Mouse (Mus musculus) embryo, embryonic 10 days (tissue): Measurements from ENCODE around the gene Acot11.
A peak's percentile ranks its signal among the peaks of the same experiment; 100 is the strongest.
"Not testable (repeated sequence)": the region's sequence is repeated elsewhere in the genome, so short reads cannot be mapped to it uniquely, and the experiment has no call there.

Experiments used
- DNase-seq: peaks from one replicate; pipeline ENCODE4 v3.0.0-alpha.2; 2015; ENCODE audit warnings: low spot score

The Acot11 gene

GRCm38 (mm10) chr4:106776998-106777397 lies 27.8 kb downstream of the Acot11 start:
- DNase-seq, result peak; percentile 85

- not testable (repeated sequence) for DNase-seq
These were observed 29.0 kb downstream of the Acot11 start for GRCm38 (mm10) chr4:106775767-106776166.

GRCm38 (mm10) chr4:106772558-106772957 lies 32.2 kb downstream of the Acot11 start:
- no peak for DNase-seq

- DNase-seq, result no peak
These were observed 35.5 kb downstream of the Acot11 start for GRCm38 (mm10) chr4:106769306-106769705.

GRCm38 (mm10) chr4:106764166-106764565 lies 40.6 kb downstream of the Acot11 start:
- no peak for DNase-seq

GRCm38 (mm10) chr4:106751726-106752125 lies 53.1 kb downstream of the Acot11 start:
- no peak for DNase-seq

- peak; percentile 85 for DNase-seq
These were observed 55.1 kb downstream of the Acot11 start for GRCm38 (mm10) chr4:106749699-106750098.

- peak; percentile 20 for DNase-seq
These were observed 57.7 kb downstream of the Acot11 start for GRCm38 (mm10) chr4:106747001-106747580.

- no peak for DNase-seq
These were observed 58.9 kb downstream of the Acot11 start for GRCm38 (mm10) chr4:106745862-106746261.

GRCm38 (mm10) chr4:106737904-106738303 lies 66.9 kb downstream of the Acot11 start:
- no peak for DNase-seq

- not testable (repeated sequence) for DNase-seq
These were observed 67.9 kb downstream of the Acot11 start for GRCm38 (mm10) chr4:106736884-106737283.

GRCm38 (mm10) chr4:106733636-106734035 lies 71.2 kb downstream of the Acot11 start, which contains the start of gene Fam151a:
TSS of gene Fam151a (plus strand) at chr4:106733889.
- DNase-seq, result no peak

GRCm38 (mm10) chr4:106730814-106731213 lies 74.0 kb downstream of the Acot11 start, which contains the start of gene Mroh7:
TSS of gene Mroh7 (minus strand) at chr4:106730925.
- no peak for DNase-seq

GRCm38 (mm10) chr4:106720631-106721030 lies 84.2 kb downstream of the Acot11 start:
- DNase-seq, result no peak

- DNase-seq, result no peak
These were observed 91.2 kb downstream of the Acot11 start for GRCm38 (mm10) chr4:106713622-106714021.

GRCm38 (mm10) chr4:106708408-106708807 lies 96.4 kb downstream of the Acot11 start:
- peak; percentile 87 for DNase-seq

GRCm38 (mm10) chr4:106707957-106708356 lies 96.8 kb downstream of the Acot11 start:
- no peak for DNase-seq

GRCm38 (mm10) chr4:106705096-106705665 lies 99.6 kb downstream of the Acot11 start:
- no peak for DNase-seq

- no peak for DNase-seq
These were observed 100.4 kb downstream of the Acot11 start for GRCm38 (mm10) chr4:106704416-106704815.

GRCm38 (mm10) chr4:106703956-106704355 lies 100.8 kb downstream of the Acot11 start:
- no peak for DNase-seq

- DNase-seq, result no peak
These were observed 104.0 kb downstream of the Acot11 start for GRCm38 (mm10) chr4:106700798-106701197.

GRCm38 (mm10) chr4:106699989-106700388 lies 104.8 kb downstream of the Acot11 start:
- DNase-seq, result peak; percentile 80
